Mouse (Mus musculus): Measurements from ENCODE around the gene Cmss1.

Cmss1 gene

GRCm38 (mm10) chr16:57556244-57556643 lies 50.4 kb downstream of the Cmss1 start:
- no peak for DNase-seq (ENCODE audit: low spot score)

- no peak for DNase-seq (ENCODE audit: low spot score)
Measured at GRCm38 (mm10) chr16:57555667-57556066, 51.0 kb downstream of the Cmss1 start.

- no peak for DNase-seq (ENCODE audit: low spot score)
Measured at GRCm38 (mm10) chr16:57554886-57555400, 51.7 kb downstream of the Cmss1 start.

GRCm38 (mm10) chr16:57553235-57553634 lies 53.4 kb downstream of the Cmss1 start:
- DNase-seq (ENCODE audit: low spot score), result no peak

GRCm38 (mm10) chr16:57552709-57553108 lies 54.0 kb downstream of the Cmss1 start:
- no peak for DNase-seq (ENCODE audit: low spot score)

- DNase-seq (ENCODE audit: low spot score), result no peak
Measured at GRCm38 (mm10) chr16:57551617-57552016, 55.0 kb downstream of the Cmss1 start.

- DNase-seq (ENCODE audit: low spot score), result no peak
Measured at GRCm38 (mm10) chr16:57550817-57551216, 55.8 kb downstream of the Cmss1 start.

- DNase-seq (ENCODE audit: low spot score), result no peak
Measured at GRCm38 (mm10) chr16:57550088-57550487, 56.6 kb downstream of the Cmss1 start.

- no peak for DNase-seq (ENCODE audit: low spot score)
Measured at GRCm38 (mm10) chr16:57549061-57550037, 57.3 kb downstream of the Cmss1 start.

GRCm38 (mm10) chr16:57548608-57549007 lies 58.1 kb downstream of the Cmss1 start:
- DNase-seq (ENCODE audit: low spot score), result no peak

- DNase-seq (ENCODE audit: low spot score), result no peak
Measured at GRCm38 (mm10) chr16:57546355-57546754, 60.3 kb downstream of the Cmss1 start.

- no peak for DNase-seq (ENCODE audit: low spot score)
Measured at GRCm38 (mm10) chr16:57544441-57544840, 62.2 kb downstream of the Cmss1 start.

GRCm38 (mm10) chr16:57543243-57543642 lies 63.4 kb downstream of the Cmss1 start:
- no peak for DNase-seq (ENCODE audit: low spot score)

- DNase-seq (ENCODE audit: low spot score), result no peak
Measured at GRCm38 (mm10) chr16:57536511-57536910, 70.2 kb downstream of the Cmss1 start.

- no peak for DNase-seq (ENCODE audit: low spot score)
Measured at GRCm38 (mm10) chr16:57534811-57535210, 71.9 kb downstream of the Cmss1 start.

GRCm38 (mm10) chr16:57534365-57534764 lies 72.3 kb downstream of the Cmss1 start:
- DNase-seq (ENCODE audit: low spot score), result no peak

GRCm38 (mm10) chr16:57532081-57532493 lies 74.6 kb downstream of the Cmss1 start:
- DNase-seq (ENCODE audit: low spot score), result no peak

GRCm38 (mm10) chr16:57530547-57530946 lies 76.1 kb downstream of the Cmss1 start:
- no peak for DNase-seq (ENCODE audit: low spot score)

GRCm38 (mm10) chr16:57528457-57528856 lies 78.2 kb downstream of the Cmss1 start:
- no peak for DNase-seq (ENCODE audit: low spot score)

GRCm38 (mm10) chr16:57526893-57527292 lies 79.8 kb downstream of the Cmss1 start:
- DNase-seq (ENCODE audit: low spot score), result no peak

GRCm38 (mm10) chr16:57525476-57525875 lies 81.2 kb downstream of the Cmss1 start:
- no peak for DNase-seq (ENCODE audit: low spot score)

- DNase-seq (ENCODE audit: low spot score), result no peak
Measured at GRCm38 (mm10) chr16:57525046-57525445, 81.6 kb downstream of the Cmss1 start.

- DNase-seq (ENCODE audit: low spot score), result no peak
Measured at GRCm38 (mm10) chr16:57515636-57516035, 91.0 kb downstream of the Cmss1 start.
